Mouse (Mus musculus): ENCODE data around the gene 1700006A11Rik. TPM values are rescaled to one million over a fixed set of nuclear protein-coding genes. Genes with fewer than 3 reads are reported as not detected.

The 1700006A11Rik gene
- not detected for total RNA-seq (2023)

DNA sequence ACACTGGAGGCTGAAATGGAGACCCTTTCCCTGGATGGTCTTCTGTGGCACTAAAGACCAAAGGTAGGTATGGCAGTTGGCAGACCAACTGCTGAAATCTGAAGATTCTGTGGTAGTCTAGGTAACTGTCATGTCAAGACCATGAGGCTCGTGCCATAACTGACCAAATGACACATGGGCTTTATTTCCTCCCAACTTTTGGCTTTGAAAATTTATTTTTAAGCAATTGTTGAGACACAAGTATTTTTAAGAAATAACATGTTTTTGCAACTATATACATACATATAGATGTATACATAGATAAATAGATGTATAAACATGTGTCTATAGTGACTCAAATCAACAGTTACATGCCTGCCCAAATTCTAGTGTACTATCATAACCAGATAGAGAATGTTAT, at the start of gene 1700006A11Rik:
Gene 1700006A11Rik, minus strand, starts transcription at position 101 of the 400 bp plus-strand sequence.

Other genes with a start within 250 kb of the 1700006A11Rik start
- not detected for gene Tram1l1, start 105.2 kb downstream of the 1700006A11Rik start, total RNA-seq (2023)
- not detected for gene 1700003H04Rik, start 155.1 kb upstream of the 1700006A11Rik start, total RNA-seq (2023)